In genomic region chr11:8625451-8625850, GRCm38 (mm10) we compare ENCODE assay signal across 10 mouse cellular contexts. TPM values are rescaled to one million over a fixed set of nuclear protein-coding genes. Genes with fewer than 3 reads are reported as not detected.
A peak's percentile ranks its signal among the peaks of the same experiment; 100 is the strongest.
DNase-seq lines count a peak whose midpoint lies in the region; ATAC-seq and TF ChIP-seq lines count a peak whose summit lies in the region.
"Had no signal": no experiment of that assay in that cellular context is flagged by ENCODE, and none has a peak within 500 bp of the region (broad histone marks: within the 10 kb centered on the region; RNA-seq: fewer than 3 reads in every experiment).

No protein-coding gene starts in this region.

- ATAC-seq in lung, embryonic 14.5 days (ENCODE audit: insufficient read depth) = peak; percentile 16; the same call in 1 of the 2 replicates
- ATAC-seq in forebrain, embryonic 13.5 days = no peak

- peak; percentile 55 to 58 for DNase-seq in cerebellum, postnatal 10 days
- no peak for DNase-seq in cerebellum, adult 9-10 months
- peak; percentile 47 for DNase-seq in lung, embryonic 14.5 days
- no peak for DNase-seq in lung, postnatal 36 days
- no peak for DNase-seq in adrenal gland, postnatal 10 days
- DNase-seq in thymus, postnatal 14 days = no peak
- DNase-seq: cerebellum, adult 11-12 months; gastrocnemius, postnatal 10 days had no signal

- H3K9ac ChIP-seq in lung, embryonic 14.5 days = peak overlapping the region; percentile 83; the same call in 1 of the 2 replicates
- no peak overlapping the region for H3K9ac ChIP-seq in forebrain, embryonic 13.5 days

- WGBS in lung, embryonic 14.5 days = 49% methylated on average over 6 of the region's 6 CpGs
- 40% methylated on average over 6 of the region's 6 CpGs for WGBS in forebrain, embryonic 13.5 days
- WGBS in macrophage (ENCODE audit: missing documents) = 80% methylated on average over 6 of the region's 6 CpGs

- H3K4me3 ChIP-seq in lung, embryonic 14.5 days (ENCODE audit: low read depth, low read length) = no peak overlapping the region
- H3K4me3 ChIP-seq in forebrain, embryonic 13.5 days = no peak overlapping the region
- H3K4me3 ChIP-seq in macrophage (ENCODE audit: inconsistent target) = no peak overlapping the region

- no peak for TF ChIP-seq CTCF in lung, embryonic 14.5 days (IDR thresholded peaks at IDR 0.05; ENCODE audit: low read depth)

- H3K27ac ChIP-seq in lung, embryonic 14.5 days (ENCODE audit: low read depth) = no peak overlapping the region
- H3K27ac ChIP-seq in forebrain, embryonic 13.5 days = no peak overlapping the region
- H3K27ac ChIP-seq in macrophage = peak overlapping the region; percentile 28; the same call in 1 of the 2 replicates

- peaks cover 4% of the 10 kb centered on the region; the same call in 1 of the 2 replicates for H3K36me3 ChIP-seq in lung, embryonic 14.5 days (ENCODE audit: insufficient read depth)
- no peaks in the 10 kb centered on the region for H3K36me3 ChIP-seq in forebrain, embryonic 13.5 days (ENCODE audit: poor library complexity, severe bottlenecking)
- no peaks in the 10 kb centered on the region for H3K36me3 ChIP-seq in macrophage (ENCODE audit: inconsistent target)

- H3K4me1 ChIP-seq in lung, embryonic 14.5 days (ENCODE audit: insufficient read depth) = peaks cover 30% of the 10 kb centered on the region
- peaks cover 26% of the 10 kb centered on the region for H3K4me1 ChIP-seq in forebrain, embryonic 13.5 days

- peak overlapping the region; percentile 100 for H3K4me2 ChIP-seq in lung, embryonic 14.5 days
- peak overlapping the region; percentile 99; the same call in 1 of the 2 replicates for H3K4me2 ChIP-seq in forebrain, embryonic 13.5 days

- H3K9me3 ChIP-seq in lung, embryonic 14.5 days (ENCODE audit: low read depth, low read length) = no peaks in the 10 kb centered on the region
- H3K9me3 ChIP-seq in forebrain, embryonic 13.5 days (replicated peaks) = no peaks in the 10 kb centered on the region

- H3K79me2 ChIP-seq in macrophage (ENCODE audit: inconsistent target) = peaks cover 99% of the 10 kb centered on the region

- H3K27me3 ChIP-seq in lung, embryonic 14.5 days (ENCODE audit: insufficient read depth, low read length) = no peaks in the 10 kb centered on the region
- no peaks in the 10 kb centered on the region for H3K27me3 ChIP-seq in forebrain, embryonic 13.5 days

RNA-seq across cellular contexts. Expression of gene Tns3, which starts 38.9 kb away (rescaled TPM):
- 34.7 and 41.0 TPM in 2 replicates for polyA plus RNA-seq in lung, embryonic 14.5 days (2014; fragmentation: Nextera tagmentation; extraction: Ambion mirVana)
- polyA plus RNA-seq in forebrain, embryonic 13.5 days (2015; fragmentation: Nextera tagmentation; extraction: Ambion mirVana) = 6.6 and 7.3 TPM in 2 replicates
- 100 to 1,000 TPM; 135 to 354 (median 226) TPM for total RNA-seq in macrophage (2018; cell fraction: chromatin; rRNA removed)
- 100 to 1,000 TPM in 18 of 26 experiments, 10 to 100 TPM in 8; 75.9 to 159 (median 107) TPM for total RNA-seq in macrophage (2018; cell fraction: cytosol; rRNA removed)
- 100 to 1,000 TPM; 103 to 320 (median 161) TPM for total RNA-seq in macrophage (2018; cell fraction: nucleus; rRNA removed)
- 60.8 to 91.8 TPM (median 81.9 TPM) in 3 replicates for polyA plus RNA-seq in macrophage (2018)
- 10 to 100 TPM; 36.5 to 38.5 TPM for total RNA-seq in adrenal gland, postnatal 10 days (2021)

Comparison
In these comparisons a context has a peak if more than half of its experiments do, and no peak if none do; other contexts are left out.
1. DNase-seq: peak in cerebellum, postnatal 10 days (2 of 2) and lung, embryonic 14.5 days (single experiment); none in cerebellum, adult 9-10 months (single experiment), lung, postnatal 36 days (single experiment), adrenal gland, postnatal 10 days (single experiment) and thymus, postnatal 14 days (single experiment).